Mouse (Mus musculus): ENCODE results near the gene Hk1.

The Hk1 gene

DNA sequence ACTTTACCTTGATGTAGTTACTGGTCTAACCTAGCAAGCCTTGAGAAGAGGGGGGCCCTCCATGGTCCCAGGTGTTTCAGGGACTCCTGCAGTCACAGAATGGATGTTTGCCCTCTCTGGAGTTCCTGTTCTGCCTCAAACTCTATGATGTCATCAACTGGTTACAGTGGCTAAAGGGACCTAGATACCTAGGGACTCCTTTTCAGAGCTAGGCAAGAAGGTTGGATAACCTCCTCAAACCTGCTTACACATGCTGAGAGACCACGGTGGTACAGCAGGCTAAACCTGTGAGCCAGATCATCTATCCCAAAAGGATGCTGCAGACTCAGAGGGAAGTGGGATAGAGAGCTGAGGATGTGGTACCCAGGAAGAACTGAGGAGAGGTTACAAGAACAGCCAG lies at the start of gene Hk1:
Gene Hk1, minus strand, starts transcription at position 101 of the 400 bp plus-strand sequence.
- DNase-seq (ENCODE audit: low spot score in 2 of 2), result no peak

DNA sequence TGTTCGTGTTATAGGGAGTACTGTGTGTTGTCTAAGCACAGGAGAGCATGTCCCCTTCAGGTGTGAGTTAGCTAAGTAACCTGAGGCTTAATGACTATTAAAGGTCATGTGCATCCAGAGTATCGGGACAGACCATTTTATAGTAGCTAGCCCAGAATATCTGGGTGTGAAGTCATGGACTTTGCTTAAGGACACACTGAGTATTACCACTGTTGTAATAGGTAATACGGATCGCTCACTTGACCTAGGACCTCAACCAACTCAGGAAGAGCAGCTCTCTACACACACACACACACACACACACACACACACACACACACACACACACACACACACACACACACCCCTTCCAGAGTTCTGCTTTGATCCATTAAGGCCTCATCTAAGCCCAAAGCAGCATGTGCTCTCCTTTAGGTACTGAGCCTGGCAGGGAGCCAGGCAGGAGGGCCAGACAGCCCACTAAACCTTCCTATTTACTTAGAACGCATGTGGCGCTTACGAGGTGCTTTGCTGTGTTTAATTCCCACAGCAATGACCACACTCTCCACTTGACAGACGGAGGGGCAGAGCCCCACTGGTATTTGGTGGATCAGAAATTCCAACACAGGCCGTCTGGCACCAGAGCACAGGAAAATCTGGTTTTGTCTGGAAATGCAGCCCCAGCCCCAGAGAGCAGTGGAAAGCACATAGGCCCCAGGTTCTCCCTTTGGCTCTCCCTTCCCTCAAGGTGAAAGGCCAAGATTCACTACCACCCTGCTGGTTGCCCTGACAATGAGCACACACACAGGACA lies 45.6 kb upstream of the Hk1 start:
- DNase-seq (ENCODE audit: low spot score in 2 of 2), result no peak

DNA sequence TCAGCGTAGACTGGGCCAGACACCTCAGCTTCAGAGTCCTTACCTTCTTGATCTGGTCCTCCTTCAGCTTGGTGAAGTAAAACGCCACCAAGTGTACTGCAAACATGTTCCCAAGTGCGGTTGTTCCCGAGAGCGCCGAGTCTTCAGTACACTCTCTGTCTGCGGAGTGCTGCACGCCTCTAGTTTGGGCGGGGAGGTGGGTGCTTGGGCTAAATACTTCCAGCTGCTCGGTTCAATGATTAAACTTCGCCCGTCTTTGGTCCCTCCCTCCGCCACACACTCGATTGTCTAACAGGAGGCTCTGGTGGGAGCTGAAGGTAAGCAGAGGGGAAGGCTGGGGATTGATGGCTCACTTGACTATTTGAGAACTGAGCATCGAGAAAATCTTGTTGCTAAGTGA lies 42.5 kb upstream of the Hk1 start, which contains the start of gene Hkdc1:
Gene Hkdc1, minus strand, starts transcription at position 237 of the 400 bp plus-strand sequence.
- no peak for DNase-seq (ENCODE audit: low spot score in 2 of 2)

DNA sequence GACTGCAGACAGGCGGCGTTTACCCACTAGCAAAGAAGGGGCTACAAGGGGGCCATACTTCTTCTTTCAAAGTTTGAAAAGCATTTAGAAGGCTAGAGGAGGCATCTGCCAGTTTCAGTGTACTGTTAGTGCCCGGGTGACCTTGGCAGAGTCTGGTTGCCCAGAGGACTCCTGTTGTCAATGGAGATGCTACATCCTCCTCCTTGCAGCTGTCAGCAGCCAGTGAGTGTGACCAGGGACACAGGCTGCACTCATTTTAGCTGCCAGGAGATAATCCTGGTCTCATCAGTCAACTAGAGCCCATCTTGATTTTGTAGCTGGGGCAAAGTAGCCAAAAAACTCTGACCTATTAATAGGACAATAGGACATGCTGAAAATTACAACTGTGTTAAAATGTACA lies 41.4 kb upstream of the Hk1 start:
- no peak for DNase-seq (ENCODE audit: low spot score in 2 of 2)

DNA sequence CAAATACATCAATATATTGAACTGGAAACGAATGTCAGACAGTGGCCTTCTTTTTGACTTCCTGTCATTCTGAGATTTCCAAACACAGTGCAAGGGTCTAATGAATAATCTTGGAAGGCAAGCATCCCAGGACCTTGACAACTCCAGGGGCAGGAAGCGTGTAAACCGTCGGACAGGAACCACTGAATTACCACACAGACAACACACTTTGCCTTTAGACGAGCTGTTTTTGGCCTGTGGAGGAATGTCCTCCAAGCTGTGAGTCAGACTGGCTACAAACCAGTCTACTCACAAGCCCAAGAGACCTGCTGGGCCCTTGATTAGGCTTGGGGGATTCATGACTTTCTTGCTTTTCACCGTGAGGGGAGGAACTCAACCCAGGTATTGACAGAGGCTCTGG lies 40.7 kb upstream of the Hk1 start:
- DNase-seq (ENCODE audit: low spot score in 2 of 2), result no peak

DNA sequence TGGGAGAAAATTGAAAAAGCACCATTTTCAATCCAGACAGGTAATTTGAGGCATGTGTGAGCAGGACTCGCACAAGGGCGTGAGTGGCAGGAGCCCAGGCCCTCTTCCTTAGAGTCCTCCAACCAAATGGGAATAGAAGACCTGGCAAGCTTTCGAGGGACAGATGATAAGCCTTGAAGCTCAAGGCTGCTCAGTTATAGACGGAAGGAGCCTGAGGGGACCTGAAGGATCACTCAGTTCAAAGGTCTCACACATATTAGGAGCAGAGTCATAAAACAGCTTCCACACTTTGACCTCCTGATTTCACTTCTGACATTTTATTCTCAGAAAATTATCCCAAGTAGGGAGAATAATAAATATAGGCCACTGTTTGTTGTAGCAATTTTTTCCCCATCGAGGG lies 39.7 kb upstream of the Hk1 start:
- DNase-seq (ENCODE audit: low spot score in 2 of 2), result no peak

DNA sequence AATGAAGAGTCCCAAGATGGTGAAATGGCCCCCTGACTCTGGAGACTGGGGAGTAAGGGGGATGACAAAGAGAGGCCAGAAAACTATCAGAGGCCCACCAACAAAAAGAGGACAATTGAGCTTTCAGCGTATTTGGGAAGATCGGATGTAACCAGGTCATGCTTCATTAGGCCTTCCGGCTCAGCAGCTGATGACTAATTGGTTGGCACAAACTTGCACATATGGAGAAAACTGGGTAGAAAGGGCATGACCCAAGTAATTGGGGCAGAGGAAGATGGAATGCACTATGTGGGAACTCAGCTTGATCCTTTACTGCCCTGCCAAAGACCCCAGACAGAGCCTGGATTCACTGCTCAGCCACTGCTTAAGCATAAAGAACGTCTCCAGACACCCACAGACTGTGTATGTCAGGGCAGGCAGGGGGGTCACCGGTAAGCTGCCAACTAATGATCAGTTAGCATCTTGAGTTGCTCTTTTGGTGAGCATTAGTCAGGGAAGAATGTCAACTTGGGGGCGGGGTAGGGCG lies 39.2 kb upstream of the Hk1 start:
- DNase-seq (ENCODE audit: low spot score in 2 of 2), result no peak

DNA sequence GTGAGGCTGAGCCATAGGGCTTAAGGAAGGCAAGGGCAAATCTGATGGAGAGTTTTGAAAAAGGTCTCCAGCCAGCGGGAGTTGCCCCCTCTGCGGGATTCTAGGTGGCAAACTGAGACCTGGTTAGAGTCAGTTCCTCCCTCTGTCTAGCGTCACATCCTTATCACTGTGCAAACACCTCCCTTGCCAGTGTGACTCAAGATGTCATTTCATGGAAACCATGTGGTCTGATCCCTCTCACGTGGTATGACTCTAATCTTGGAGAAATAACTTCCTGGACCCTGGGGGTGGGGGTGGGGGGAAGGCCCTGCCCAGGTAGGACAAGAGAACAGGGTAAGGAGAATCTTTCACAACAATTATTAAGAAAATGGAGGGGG lies 33.9 kb upstream of the Hk1 start:
- DNase-seq (ENCODE audit: low spot score in 2 of 2), result no peak

DNA sequence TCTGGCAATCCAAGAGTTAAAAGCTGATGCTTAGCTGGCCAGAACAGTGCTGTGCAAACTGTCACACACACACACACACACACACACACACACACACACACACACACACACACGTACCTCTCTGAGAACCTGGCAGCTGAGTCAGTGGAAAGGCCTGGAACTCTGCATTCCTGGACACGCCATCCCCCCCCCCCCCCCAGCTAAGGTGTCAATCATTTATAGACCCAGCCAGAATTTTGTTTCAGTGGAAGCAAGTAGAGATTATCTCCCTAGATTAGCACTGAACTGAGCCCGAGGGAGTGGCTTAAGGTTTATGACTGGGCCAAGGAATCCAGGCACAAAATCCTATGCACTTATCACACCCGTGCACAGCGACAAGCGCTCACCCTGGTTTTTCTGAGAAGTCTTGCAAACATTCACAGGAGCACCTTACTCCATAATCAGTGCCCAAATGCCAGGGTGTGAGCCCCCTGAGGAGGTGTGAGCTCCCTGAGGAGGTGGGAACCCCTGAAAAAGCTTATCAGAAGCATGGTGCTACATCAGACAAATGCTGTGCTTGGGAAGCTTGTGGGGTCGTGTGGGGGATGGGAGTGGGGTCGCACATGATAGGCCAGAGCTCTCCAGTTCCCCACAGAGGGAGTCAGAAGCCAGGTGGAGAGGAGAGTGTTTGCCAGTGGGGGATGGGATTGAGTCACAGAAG lies 33.3 kb upstream of the Hk1 start:
- DNase-seq (ENCODE audit: low spot score in 2 of 2), result no peak

DNA sequence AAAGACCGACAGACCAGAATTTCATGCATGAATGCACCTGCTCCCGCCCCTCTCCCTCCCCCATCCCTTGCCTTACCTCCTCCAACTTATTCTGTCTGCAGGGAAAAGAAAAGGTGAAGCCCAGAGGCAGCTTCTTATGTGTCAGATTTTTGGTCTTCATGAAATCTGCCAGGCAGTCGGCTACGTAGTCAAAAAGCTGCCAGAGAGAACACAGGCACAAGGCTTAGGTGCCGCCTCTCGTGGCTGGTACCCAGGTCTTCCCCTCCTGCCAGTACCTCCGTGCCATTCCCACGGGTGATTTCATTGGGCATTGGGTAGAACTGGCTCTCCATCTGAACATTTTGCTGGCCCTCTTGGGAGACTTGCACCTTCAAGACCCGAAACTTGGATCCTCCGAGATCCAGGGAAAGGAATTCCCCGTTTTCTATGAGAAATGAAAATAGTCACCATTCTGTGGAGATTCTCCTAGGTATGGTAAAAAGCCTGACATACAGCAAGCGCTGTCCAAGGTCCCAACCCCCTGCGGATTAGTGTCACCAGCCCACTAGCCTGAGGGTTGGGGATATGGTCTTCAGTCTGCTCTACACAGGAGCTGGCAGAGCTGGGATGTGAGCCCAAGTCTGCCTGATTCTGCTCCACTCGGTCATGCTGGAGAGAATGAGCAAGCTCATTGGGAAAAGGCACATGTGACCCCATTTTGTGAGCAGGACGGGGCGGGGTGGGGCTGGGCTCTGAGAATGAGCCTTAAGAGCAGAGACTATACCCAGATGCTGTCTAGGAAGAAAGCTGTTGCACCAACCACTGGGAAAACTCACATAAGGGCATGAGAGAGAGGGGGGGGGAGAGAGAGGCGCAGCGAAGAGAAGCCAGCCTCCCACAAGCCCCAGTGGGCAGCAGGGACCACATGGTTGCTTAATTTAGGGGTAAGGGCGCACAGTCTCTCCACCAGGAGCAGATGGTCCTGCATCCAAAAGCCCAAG lies 32.0 kb upstream of the Hk1 start:
- no peak for DNase-seq (ENCODE audit: low spot score in 2 of 2)

DNA sequence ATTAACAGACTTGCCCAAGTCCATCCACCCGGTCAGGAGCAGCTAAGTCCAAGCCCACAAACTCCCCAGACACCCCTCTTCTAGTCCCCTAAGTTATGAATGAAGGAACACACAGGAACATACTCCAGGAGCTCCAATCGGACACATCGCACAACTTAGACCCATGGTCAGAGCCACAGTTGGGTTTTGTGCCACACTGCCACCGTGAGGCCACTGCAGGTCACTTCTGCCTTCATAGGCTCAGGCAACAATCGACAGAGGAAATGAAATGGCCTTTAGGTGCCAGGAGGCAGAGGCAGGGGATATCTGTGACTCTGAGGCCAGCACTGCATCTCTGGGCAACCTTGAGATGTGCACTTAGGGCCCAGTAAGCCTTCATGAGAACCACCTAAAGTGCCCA lies 31.2 kb upstream of the Hk1 start:
- DNase-seq (ENCODE audit: low spot score in 2 of 2), result peak; percentile 46 to 71

DNA sequence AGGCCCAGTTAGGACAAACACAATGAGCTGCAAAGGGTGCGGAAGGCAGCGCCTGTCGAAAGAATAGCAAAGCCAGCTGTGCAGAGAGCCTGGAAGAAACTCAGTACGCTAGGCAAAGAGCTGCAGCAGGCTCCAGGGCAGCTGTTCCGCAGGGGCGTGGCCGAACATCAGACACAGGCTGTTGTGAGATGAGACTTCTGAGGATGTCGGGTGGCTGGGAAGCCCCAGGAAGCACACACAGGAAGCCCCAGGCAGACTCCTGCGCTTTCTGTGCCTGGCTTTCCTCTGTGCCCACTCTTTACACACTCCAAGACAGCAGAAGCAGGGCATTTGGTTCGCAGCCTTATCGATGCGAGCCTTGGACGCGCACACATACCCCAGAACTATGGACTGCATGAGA lies 25.2 kb upstream of the Hk1 start:
- DNase-seq (ENCODE audit: low spot score in 2 of 2), result no peak

DNA sequence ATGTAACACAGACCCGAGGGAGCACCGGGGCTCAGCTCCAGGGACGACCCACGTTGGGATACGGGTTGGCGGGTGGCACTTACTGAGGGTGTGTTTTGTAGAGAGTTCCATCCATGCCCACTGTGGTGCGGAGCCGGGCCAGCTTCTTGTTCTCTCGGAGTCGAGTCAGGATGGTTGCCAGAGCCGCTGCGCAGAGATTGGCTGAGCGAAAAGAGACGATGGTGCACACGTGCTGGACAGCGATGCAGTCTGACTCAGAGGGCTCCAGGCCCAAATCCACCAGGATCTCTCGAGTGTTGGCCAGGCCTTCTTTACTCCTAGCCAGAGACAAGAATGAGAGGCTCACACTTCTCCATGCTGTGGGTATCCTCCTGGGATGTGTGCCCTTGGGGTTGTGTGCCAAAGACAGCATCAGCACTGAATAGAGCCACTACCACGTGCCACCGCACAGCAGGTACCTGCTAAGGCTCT lies 22.0 kb upstream of the Hk1 start:
- DNase-seq (ENCODE audit: low spot score in 2 of 2), result no peak

DNA sequence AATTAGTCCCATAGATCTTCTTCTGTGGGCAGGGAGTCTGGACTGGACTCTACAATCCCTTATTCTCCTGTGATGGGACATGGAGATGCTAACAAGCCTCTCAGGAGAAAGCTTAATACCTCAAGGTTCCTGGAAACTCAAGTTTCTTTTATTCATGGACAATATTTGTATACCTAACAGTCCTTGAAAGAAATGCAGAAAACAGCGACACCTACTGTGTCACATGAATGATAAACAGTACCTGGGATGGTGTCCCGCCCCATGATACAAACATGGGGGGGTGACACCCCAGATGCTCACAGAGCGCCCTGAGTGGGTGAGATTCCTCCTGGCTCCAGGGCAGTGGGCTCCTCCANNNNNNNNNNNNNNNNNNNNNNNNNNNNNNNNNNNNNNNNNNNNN lies 3.3 kb upstream of the Hk1 start:
- DNase-seq (ENCODE audit: low spot score in 2 of 2), result no peak

DNA sequence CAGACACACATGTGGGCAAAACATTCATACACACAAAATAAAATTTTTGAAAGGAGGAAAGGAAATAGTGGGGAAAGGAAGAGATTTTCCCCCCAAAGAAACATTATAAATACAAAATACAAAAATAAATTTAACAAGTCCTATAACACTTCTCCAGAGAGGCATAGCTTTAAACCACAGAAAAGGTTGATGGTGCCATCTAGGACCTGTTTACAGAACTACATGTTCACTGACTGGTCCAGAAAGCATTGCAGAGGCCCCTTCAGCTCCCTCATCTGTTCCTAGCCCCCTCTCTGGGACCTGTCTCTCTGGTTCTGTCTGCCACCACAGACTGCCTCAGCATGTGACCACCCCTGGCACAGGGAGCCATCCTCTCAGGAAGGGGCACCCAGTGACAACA lies 1.2 kb upstream of the Hk1 start:
- no peak for DNase-seq (ENCODE audit: low spot score in 2 of 2)

DNA sequence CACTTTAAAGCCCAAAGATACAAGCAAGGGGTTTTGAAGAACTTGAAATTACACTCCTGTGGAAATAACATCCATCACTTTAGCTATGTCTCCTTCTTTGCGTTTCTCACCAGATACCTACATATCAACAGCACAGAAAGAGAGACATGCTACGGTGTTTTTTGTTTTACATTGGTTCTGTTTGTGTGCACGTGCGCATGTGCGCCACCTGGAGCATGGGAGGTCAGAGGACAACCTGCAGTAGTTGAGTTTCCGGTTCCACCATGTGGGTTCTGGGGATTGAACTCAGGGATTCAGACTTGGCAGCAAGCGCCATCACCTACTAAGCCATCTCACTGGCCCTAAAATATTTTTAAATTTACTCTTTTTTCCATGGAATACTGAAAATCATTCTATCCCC lies 20.9 kb downstream of the Hk1 start:
- DNase-seq (ENCODE audit: low spot score in 2 of 2), result no peak

DNA sequence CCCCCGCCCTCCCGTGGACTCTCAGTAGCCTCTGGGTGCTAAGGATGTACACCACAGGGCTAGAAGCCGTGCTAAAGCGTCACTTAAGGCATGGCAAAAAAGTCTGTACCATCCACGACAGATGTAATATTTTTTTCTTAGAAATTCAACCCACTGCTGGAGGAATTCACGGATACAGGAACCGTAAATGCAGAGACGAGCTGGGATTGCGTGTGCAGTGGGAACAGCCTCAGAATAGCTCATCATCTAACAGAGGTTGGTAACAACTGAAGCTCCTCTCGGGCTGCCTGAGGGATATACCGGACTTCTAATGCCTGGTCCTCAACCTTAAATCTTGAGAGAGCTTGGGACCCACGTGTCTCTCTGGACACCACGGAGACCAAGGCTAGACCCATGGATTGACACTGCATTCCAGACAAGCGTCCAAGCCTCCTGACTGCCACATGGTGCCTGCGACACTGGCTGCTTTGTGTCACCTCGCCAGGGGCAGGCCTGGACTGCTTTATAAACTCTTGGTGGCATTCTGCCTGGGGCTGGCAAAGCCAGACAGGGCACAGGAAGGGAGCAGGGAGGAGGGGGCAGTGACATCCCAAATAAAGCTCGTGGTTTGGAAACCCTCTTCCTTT lies 23.5 kb downstream of the Hk1 start:
- peak in 1 of 2 experiments; percentile 54 for DNase-seq (ENCODE audit: low spot score in 2 of 2)

DNA sequence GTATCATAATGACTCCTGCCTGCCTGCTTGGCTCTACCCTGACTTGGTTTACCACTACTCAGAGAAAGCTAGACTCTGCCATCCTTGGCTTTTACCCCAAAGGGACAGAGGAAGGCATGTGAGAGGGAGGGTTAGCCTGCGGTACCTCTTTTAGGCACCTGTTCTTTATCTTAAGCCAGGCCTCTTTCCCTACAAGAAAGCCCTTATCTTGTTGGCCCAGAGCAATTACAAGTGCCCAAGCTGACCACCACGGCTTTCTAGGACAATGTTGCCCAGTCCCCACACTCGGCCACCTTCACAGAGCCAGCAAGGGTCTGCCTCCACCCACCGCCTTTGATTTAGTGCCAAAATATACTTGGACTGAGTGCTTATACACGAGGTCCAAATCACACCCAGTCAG lies 34.6 kb downstream of the Hk1 start:
- no peak for DNase-seq (ENCODE audit: low spot score in 2 of 2)

DNA sequence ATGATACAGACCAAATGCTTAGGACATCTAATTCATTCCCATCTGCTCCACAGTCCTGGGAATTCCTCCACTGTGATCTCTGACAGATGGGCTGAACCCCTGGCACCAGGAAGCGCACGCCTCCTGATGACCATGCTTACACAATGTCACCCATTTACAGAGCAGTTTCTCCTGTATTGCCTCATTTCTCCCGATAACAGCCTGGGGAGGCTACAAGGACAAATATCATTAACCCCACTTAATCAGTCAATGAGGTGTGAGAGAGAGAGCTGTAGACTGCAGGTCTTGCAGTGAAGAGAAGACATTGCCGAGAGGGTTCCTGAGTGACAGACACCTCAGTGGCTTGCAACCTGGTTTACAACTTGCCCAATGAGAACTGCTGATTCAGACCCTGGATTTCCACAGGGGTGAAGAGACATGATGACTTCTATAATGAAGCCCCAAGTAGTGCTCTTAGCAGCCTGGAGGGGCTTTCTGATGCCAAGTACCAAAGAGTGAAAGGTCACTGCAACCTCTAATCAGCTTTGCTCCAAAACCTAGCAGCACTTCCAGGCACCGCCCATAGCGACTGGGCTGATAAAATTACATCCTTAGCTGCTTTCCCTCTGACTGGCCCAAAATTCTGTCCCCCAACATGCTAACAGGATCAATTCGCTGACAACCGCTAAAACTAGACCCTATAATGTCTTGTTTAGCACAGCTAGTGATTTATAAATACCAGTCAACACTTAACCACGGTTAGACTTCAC lies 35.5 kb downstream of the Hk1 start:
- no peak for DNase-seq (ENCODE audit: low spot score in 2 of 2)

DNA sequence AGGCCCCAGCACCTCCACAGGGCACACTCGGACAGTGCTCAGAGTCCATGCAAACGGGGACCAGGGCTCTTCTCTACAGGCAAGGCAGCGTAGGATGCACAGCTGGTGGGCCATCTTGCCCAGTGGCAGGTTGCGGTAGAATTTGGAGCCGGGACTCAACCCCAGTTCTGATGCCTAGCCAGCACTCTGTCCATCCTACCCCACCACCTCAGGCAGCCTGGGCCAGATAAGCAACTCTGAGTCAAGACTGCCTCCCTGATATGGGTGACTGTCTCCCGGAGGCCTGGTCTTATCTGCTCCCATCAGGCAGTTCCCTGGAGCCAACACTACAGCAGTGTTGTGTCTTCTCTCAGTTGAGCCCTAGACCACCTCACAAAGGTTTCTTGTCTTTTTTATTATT lies 37.2 kb downstream of the Hk1 start:
- DNase-seq (ENCODE audit: low spot score in 2 of 2), result no peak

DNA sequence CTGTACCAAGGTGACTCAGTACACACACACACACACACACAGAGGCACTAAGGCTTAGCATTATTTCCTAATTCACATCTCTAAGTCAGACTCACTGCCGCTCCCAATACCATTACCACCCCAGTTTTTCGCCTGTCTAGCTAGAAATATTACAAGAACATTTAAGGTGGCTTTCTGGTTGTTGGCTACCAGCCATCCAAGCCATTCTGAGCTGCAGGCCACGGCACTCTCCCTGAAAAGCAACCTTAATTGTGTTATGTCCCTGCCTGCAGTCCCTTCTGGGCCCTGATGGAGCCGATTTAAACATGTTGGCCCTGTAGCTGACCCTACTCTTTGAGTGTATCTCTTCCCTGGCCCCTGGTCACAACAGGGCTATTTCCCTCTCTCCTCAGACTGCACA lies 37.8 kb downstream of the Hk1 start:
- DNase-seq (ENCODE audit: low spot score in 2 of 2), result no peak
